Mouse (Mus musculus) left cerebral cortex, postnatal 14 days (tissue): ENCODE results near the gene Prkar2b. TPM values are rescaled to one million over a fixed set of nuclear protein-coding genes. Genes with fewer than 3 reads are reported as not detected.

Experiments
- DNase-seq, 2 experiments: peaks; one replicate each; pipeline ENCODE4 v3.0.0; 2021 to 2022; ENCODE audit warnings: low spot score in 2 of 2, mixed read lengths in 1 of 2
- intact Hi-C: fragments of 180-260 bp; cut with DNase I; formaldehyde crosslinking; loops from one replicate; pipeline ENCODE4 v1.15.1; 2025
- long read RNA-seq, 2 experiments: library from polyadenylated mRNA; stranded (forward); transcript quantifications; one replicate each; pipeline ENCODE4 v2.0.0; 2021
- total RNA-seq, 2 experiments: library from RNA; stranded (reverse); gene quantifications; 2 replicates each; pipeline ENCODE4 v1.2.3; 2021

Gene Prkar2b
- 100 to 1,000 TPM; 108 to 113 TPM for total RNA-seq
- long read RNA-seq, experiment 1, transcript Prkar2b-202 (11 exons, 3,378 nt): major isoform, 113 of 122 reads
- long read RNA-seq, experiment 1, partial matches to known transcripts: 3 of 122 reads
- long read RNA-seq, experiment 1, other reads (novel, unspliced or antisense): 5 of 122 reads
- long read RNA-seq, experiment 2, transcript Prkar2b-202 (11 exons, 3,378 nt): major isoform, 91 of 104 reads
- long read RNA-seq, experiment 2, partial matches to known transcripts: 3 of 104 reads
- long read RNA-seq, experiment 2, other reads (novel, unspliced or antisense): 8 of 104 reads

GRCm38 (mm10) chr12:32061090-32061930 is at the start of gene Prkar2b:
Gene Prkar2b, minus strand, starts transcription at chr12:32061296.
- intact Hi-C loops: loop anchor here (5.0 kb wide), 2 partner anchors 89 to 186 kb away; no protein-coding TSS in a partner anchor
- DNase-seq: peak; percentile 91 to 94

GRCm38 (mm10) chr12:32109201-32109600 is 48.1 kb upstream of the Prkar2b start:
- intact Hi-C loops: no loop called here
- no peak for DNase-seq

GRCm38 (mm10) chr12:32104955-32105521 is 43.9 kb upstream of the Prkar2b start:
- intact Hi-C loops: no loop called here

GRCm38 (mm10) chr12:32104451-32104862 is 43.4 kb upstream of the Prkar2b start:
- intact Hi-C loops: no loop called here
- no peak for DNase-seq

More at GRCm38 (mm10) chr12:32104955-32105521, 43.9 kb upstream of the Prkar2b start:
- DNase-seq: no peak

GRCm38 (mm10) chr12:32101306-32101705 is 40.2 kb upstream of the Prkar2b start:
- intact Hi-C loops: no loop called here
- no peak for DNase-seq

GRCm38 (mm10) chr12:32099686-32100206 is 38.6 kb upstream of the Prkar2b start:
- DNase-seq: no peak
- intact Hi-C loops: no loop called here

- intact Hi-C loops: no loop called here
- DNase-seq: no peak
These were observed 37.5 kb upstream of the Prkar2b start for GRCm38 (mm10) chr12:32098596-32098995.

- no peak for DNase-seq
- intact Hi-C loops: no loop called here
These were observed 36.0 kb upstream of the Prkar2b start for GRCm38 (mm10) chr12:32097107-32097506.

- intact Hi-C loops: no loop called here
- no peak for DNase-seq
These were observed 34.1 kb upstream of the Prkar2b start for GRCm38 (mm10) chr12:32095164-32095563.

GRCm38 (mm10) chr12:32092452-32092851 is 31.4 kb upstream of the Prkar2b start:
- no peak for DNase-seq
- intact Hi-C loops: no loop called here

- intact Hi-C loops: no loop called here
- no peak for DNase-seq
These were observed 27.5 kb upstream of the Prkar2b start for GRCm38 (mm10) chr12:32088566-32088965.

GRCm38 (mm10) chr12:32087339-32087738 is 26.2 kb upstream of the Prkar2b start:
- no peak for DNase-seq
- intact Hi-C loops: no loop called here

GRCm38 (mm10) chr12:32086874-32087273 is 25.8 kb upstream of the Prkar2b start:
- intact Hi-C loops: no loop called here
- no peak for DNase-seq

GRCm38 (mm10) chr12:32085856-32086255 is 24.8 kb upstream of the Prkar2b start:
- intact Hi-C loops: no loop called here
- no peak for DNase-seq

GRCm38 (mm10) chr12:32085189-32085588 is 24.1 kb upstream of the Prkar2b start:
- no peak for DNase-seq
- intact Hi-C loops: no loop called here

GRCm38 (mm10) chr12:32084601-32085000 is 23.5 kb upstream of the Prkar2b start:
- no peak for DNase-seq
- intact Hi-C loops: no loop called here

- intact Hi-C loops: no loop called here
These were observed 19.6 kb upstream of the Prkar2b start for GRCm38 (mm10) chr12:32080692-32081091.

GRCm38 (mm10) chr12:32077403-32077802 is 16.3 kb upstream of the Prkar2b start:
- intact Hi-C loops: no loop called here
- DNase-seq: no peak

More at GRCm38 (mm10) chr12:32080692-32081091, 19.6 kb upstream of the Prkar2b start:
- no peak for DNase-seq

GRCm38 (mm10) chr12:32075831-32076715 is 15.0 kb upstream of the Prkar2b start:
- no peak for DNase-seq
- intact Hi-C loops: no loop called here
